Mouse (Mus musculus) CH12.LX (cell line): Measurements from ENCODE around the gene Cstb. TPM values are rescaled to one million over a fixed set of nuclear protein-coding genes. Genes with fewer than 3 reads are reported as not detected.

ENCODE experiments used
- DNase-seq: peaks from one replicate; pipeline ENCODE4 v3.0.0-alpha.2; 2013; ENCODE audit errors: extremely low read depth
- H3K27ac ChIP-seq: 2 replicates; pipeline ENCODE4 v1.5.1; 2012; ENCODE audit warnings: low read depth, mild to moderate bottlenecking, control low read depth, moderate library complexity; ENCODE audit not compliant: insufficient read depth
- H3K27me3 ChIP-seq: replicated peaks from 2 replicates; pipeline ENCODE3; 2012; ENCODE audit warnings: inconsistent platforms
- H3K36me3 ChIP-seq, 2 experiments: replicated peaks in 1 of 2; 2 replicates each; pipeline versions ENCODE3 to v1.6.1; 2012; ENCODE audit warnings: inconsistent platforms in 1 of 2, low read length in 1 of 2, mild to moderate bottlenecking in 1 of 2, mixed read lengths in 1 of 2, moderate library complexity in 1 of 2; ENCODE audit not compliant: control insufficient read depth in 1 of 2, insufficient read depth in 1 of 2
- H3K4me1 ChIP-seq, 2 experiments: 2 replicates each; pipeline ENCODE4 v1.6.1; 2012; ENCODE audit warnings: inconsistent platforms in 1 of 2, moderate library complexity in 1 of 2; ENCODE audit not compliant: insufficient read depth in 2 of 2, control insufficient read depth in 1 of 2
- H3K4me2 ChIP-seq: 2 replicates; pipeline ENCODE4 v1.6.1; 2012; ENCODE audit warnings: low read depth, mild to moderate bottlenecking, control low read depth; ENCODE audit not compliant: poor library complexity, insufficient read depth, severe bottlenecking
- H3K4me3 ChIP-seq, 3 experiments: fragments of 150-350 bp in 1 of 3; sonication (generic) in 1 of 3; replicated peaks in 1 of 3; 2 replicates each; pipeline versions ENCODE3 to v1.5.1; 2011 to 2012; ENCODE audit warnings: low read depth in 2 of 3, low read length in 2 of 3, mild to moderate bottlenecking in 2 of 3, moderate library complexity in 2 of 3, control low read depth in 1 of 3, improper control_type of control experiment in 1 of 3, inconsistent platforms in 1 of 3, mixed read lengths in 1 of 3; ENCODE audit not compliant: poor library complexity in 1 of 3
- H3K79me2 ChIP-seq: replicated peaks from 2 replicates; pipeline ENCODE4 v1.6.1; 2012; ENCODE audit warnings: mild to moderate bottlenecking, moderate library complexity; ENCODE audit not compliant: control insufficient read depth, poor library complexity, insufficient read depth, severe bottlenecking; ENCODE audit errors: extremely low read depth
- H3K9ac ChIP-seq: 2 replicates; pipeline ENCODE4 v1.6.1; 2012; ENCODE audit warnings: low read depth, mild to moderate bottlenecking, control low read depth, moderate library complexity; ENCODE audit not compliant: insufficient read depth
- H3K9me3 ChIP-seq: replicated peaks from 2 replicates; pipeline ENCODE3; 2012; ENCODE audit warnings: low read length, inconsistent platforms, mixed read lengths
- CHD1 ChIP-seq: IDR thresholded peaks from 2 replicates; pipeline ENCODE4 v1.6.1; 2012; ENCODE audit warnings: low read depth, low read length, improper control_type of control experiment, inconsistent platforms
- ELF1 ChIP-seq: IDR thresholded peaks from 2 replicates; pipeline ENCODE4 v1.6.1; 2014; ENCODE audit warnings: low read depth, mild to moderate bottlenecking, inconsistent platforms, low read length, improper control_type of control experiment
- EP300 ChIP-seq: IDR thresholded peaks from 2 replicates; pipeline ENCODE4 v1.6.1; 2011; ENCODE audit warnings: low read length, improper control_type of control experiment
- GABPA ChIP-seq: IDR thresholded peaks from 2 replicates; pipeline ENCODE4 v1.6.1; 2012; ENCODE audit warnings: low read depth, low read length, improper control_type of control experiment, inconsistent platforms; ENCODE audit not compliant: insufficient replicate concordance
- IRF4 ChIP-seq: IDR thresholded peaks from 2 replicates; pipeline ENCODE4 v1.6.1; 2014; ENCODE audit warnings: low read depth, mild to moderate bottlenecking, inconsistent platforms, low read length, improper control_type of control experiment
- JUND ChIP-seq: conservative IDR thresholded peaks from 2 replicates; pipeline ENCODE4 v1.6.1; 2011; ENCODE audit warnings: low read depth, low read length, improper control_type of control experiment
- KAT2A ChIP-seq: IDR thresholded peaks from 2 replicates; pipeline ENCODE4 v1.6.1; 2012; ENCODE audit warnings: low read length, improper control_type of control experiment, inconsistent platforms; ENCODE audit not compliant: insufficient replicate concordance
- MAFK ChIP-seq: IDR thresholded peaks from 2 replicates; pipeline ENCODE4 v1.6.1; 2011; ENCODE audit warnings: low read length, improper control_type of control experiment; ENCODE audit not compliant: insufficient replicate concordance
- MAZ ChIP-seq: IDR thresholded peaks from 2 replicates; pipeline ENCODE4 v1.6.1; 2012; ENCODE audit warnings: low read depth, mild to moderate bottlenecking, inconsistent platforms, low read length, improper control_type of control experiment, moderate library complexity
- MEF2A ChIP-seq: IDR thresholded peaks from 2 replicates; pipeline ENCODE4 v1.6.1; 2014; ENCODE audit warnings: low read depth, mild to moderate bottlenecking, inconsistent platforms, low read length, improper control_type of control experiment, borderline replicate concordance
- MXI1 ChIP-seq: IDR thresholded peaks from 2 replicates; pipeline ENCODE4 v1.6.1; 2011; ENCODE audit warnings: mild to moderate bottlenecking, low read depth, low read length, improper control_type of control experiment
- PAX5 ChIP-seq: IDR thresholded peaks from 2 replicates; pipeline ENCODE4 v1.6.1; 2012; ENCODE audit warnings: low read length, inconsistent platforms, mixed read lengths
- POLR2A ChIP-seq: IDR thresholded peaks from 2 replicates; pipeline ENCODE4 v1.6.1; 2011; ENCODE audit warnings: low read depth, mild to moderate bottlenecking, improper control_type of control experiment, low read length
- USF1 ChIP-seq: IDR thresholded peaks from 2 replicates; pipeline ENCODE4 v1.6.1; 2014; ENCODE audit warnings: low read depth, mild to moderate bottlenecking, inconsistent platforms, low read length, improper control_type of control experiment
- ZC3H11A ChIP-seq: IDR thresholded peaks from 2 replicates; pipeline ENCODE4 v1.6.1; 2012; ENCODE audit warnings: low read depth, mild to moderate bottlenecking, inconsistent platforms, low read length, improper control_type of control experiment
- ZMIZ1 ChIP-seq: IDR thresholded peaks from 2 replicates; pipeline ENCODE4 v1.6.1; 2012; ENCODE audit warnings: low read depth, mild to moderate bottlenecking, inconsistent platforms, low read length, improper control_type of control experiment
- ZNF384 ChIP-seq: IDR thresholded peaks from 2 replicates; pipeline ENCODE4 v1.6.1; 2012; ENCODE audit warnings: low read depth, low read length, improper control_type of control experiment, inconsistent platforms
- dilution Hi-C: fragments of 300-500 bp; cut with MboI; formaldehyde crosslinking; loops from 2 replicates; pipeline ENCODE4 v1.14.3; 2020; ENCODE audit warnings: low sequenced_read_pairs; ENCODE audit not compliant: extremely low pct_unique_long_range_greater_than_20kb, extremely low pct_ligation_motif_present
- in situ Hi-C: fragments of 300-500 bp; cut with MboI; formaldehyde crosslinking; loops from 3 replicates; pipeline ENCODE4 v1.14.3; 2019; ENCODE audit warnings: low sequenced_read_pairs, low pct_ligation_motif_present, low pct_unique_long_range_greater_than_20kb, mixed read lengths
- polyA plus RNA-seq: library from polyadenylated mRNA; unstranded; fragments of >175 nt; gene quantifications from 2 replicates; pipeline ENCODE4 v1.2.1, GENCODE M21; 2012; ENCODE audit warnings: low read depth; ENCODE audit not compliant: insufficient read length
- total RNA-seq, 2 experiments: library from RNA; depleted of rRNA; stranded (reverse); fragments of 300-350 nt in 1 of 2; fragments of >200 nt in 1 of 2; gene quantifications; 2 replicates each; pipeline ENCODE4 v1.2.3; 2012 to 2014

The Cstb gene
- total and polyA plus RNA-seq, 3 experiments: 139 to 226 (median 194) TPM

DNA sequence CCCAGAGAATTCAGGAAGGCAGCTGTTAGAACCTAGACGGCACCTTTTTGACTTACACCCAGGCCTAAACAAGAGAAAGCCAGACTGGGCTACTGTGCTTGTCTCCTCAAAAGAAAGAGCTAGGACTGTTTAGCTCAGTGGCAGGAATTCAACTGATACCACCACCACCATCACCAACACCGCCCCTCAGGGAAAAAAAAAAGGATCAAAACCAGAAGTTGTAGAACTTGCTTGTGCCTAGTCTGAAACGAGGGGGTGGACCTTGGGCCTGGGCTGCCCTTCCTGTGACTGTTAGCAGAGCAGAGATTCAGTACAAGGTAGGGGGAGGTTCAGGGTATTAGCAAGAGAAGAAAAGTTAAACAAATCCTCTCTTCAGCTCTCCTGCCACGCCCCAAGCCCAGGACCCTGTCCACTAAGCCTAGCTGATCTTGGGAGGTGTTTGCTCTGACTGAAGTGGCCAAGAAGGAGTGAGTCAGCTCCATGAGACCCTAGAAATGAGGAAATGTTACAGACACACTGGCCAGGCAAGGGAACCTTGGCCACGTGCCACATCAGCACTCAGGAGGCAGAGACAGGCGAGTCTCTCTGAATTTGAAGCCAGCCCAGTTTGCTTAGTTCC, 757 bp downstream of the Cstb start:
- no peak for TF ChIP-seq IRF4
- no peak for TF ChIP-seq MXI1
- 0 out of 2 replicates have a peak, but pooled peaks have one; percentile 45 for TF ChIP-seq CHD1
- TF ChIP-seq USF1: no peak

DNA sequence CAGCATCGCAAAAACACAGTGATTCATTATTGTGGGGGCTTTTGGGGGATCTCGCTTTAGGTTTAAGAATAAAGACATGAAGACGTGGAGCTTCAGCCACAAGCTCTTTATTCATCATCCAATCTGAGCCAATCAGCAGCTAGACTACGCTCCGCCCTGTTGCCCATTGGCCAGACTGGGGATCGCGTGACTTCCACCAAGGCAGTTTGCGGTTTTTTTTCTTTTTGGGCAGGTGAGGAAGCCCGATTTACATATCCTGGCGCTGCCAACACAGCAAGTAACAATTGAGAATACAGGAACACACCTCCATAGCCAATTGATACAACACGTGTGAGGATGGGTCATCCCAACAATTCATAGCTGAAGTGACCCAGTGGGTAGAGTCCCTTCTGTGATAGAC, 2.6 kb downstream of the Cstb start:
- H3K9ac ChIP-seq: no peak overlapping the region
- in situ Hi-C loops: no loop called here
- H3K79me2 ChIP-seq: no peaks in the 10 kb centered on the region
- no peak for TF ChIP-seq ZNF384
- TF ChIP-seq POLR2A: no peak
- no peak for TF ChIP-seq EP300
- TF ChIP-seq ZMIZ1: no peak
- no peak for TF ChIP-seq JUND
- TF ChIP-seq ZC3H11A: no peak
- TF ChIP-seq MAZ: no peak
- H3K36me3 ChIP-seq: peaks cover 18 to 28% of the 10 kb centered on the region in 2 experiments
- DNase-seq: no peak
- H3K4me3 ChIP-seq: no peak overlapping the region
- H3K27ac ChIP-seq: no peak overlapping the region
- H3K9me3 ChIP-seq: no peaks in the 10 kb centered on the region
- H3K4me2 ChIP-seq: no peak overlapping the region
- peaks cover 11 to 53% of the 10 kb centered on the region in 2 experiments for H3K4me1 ChIP-seq
- dilution Hi-C loops: no loop called here
- H3K27me3 ChIP-seq: no peaks in the 10 kb centered on the region

More for the DNA sequence above, 757 bp downstream of the Cstb start:
- Histone ChIP-seq H3K9me3 (no peaks in the 10 kb centered on the region), H3K4me2 (peak overlapping the region; percentile 58), H3K4me1 (peaks cover 11 to 68% of the 10 kb centered on the region in 2 experiments), H3K9ac (peak overlapping the region; percentile 44), H3K4me3 (peak overlapping the region; percentile 71 to 95 (median 80)), H3K36me3 (peaks cover 18 to 25% of the 10 kb centered on the region in 2 experiments), H3K27me3 (no peaks in the 10 kb centered on the region), H3K79me2 (no peaks in the 10 kb centered on the region), H3K27ac (no peak overlapping the region)
- DNase-seq: no peak
- dilution Hi-C loops: no loop called here
- in situ Hi-C loops: no loop called here

DNA sequence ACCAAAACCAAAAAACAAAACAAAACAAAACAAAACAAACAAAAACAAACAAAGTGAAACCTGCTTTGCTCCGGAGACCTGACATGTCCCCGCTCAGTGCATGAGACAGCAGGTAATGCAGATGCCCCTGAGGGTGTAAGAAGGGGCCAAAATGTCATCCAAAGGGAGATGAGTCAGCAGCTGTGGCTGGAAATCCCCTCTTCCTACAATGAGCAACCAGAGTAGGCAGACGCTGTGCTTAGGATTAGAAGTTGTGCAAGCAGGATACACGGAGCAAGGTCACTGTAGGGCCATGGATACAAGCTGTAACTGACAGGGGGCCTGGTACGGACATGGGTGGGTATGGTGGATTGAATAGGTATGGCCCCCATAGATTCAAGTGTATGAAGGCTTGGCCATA, 3.7 kb downstream of the Cstb start:
- dilution Hi-C loops: no loop called here
- no peaks in the 10 kb centered on the region for H3K9me3 ChIP-seq

More for the DNA sequence above, 3.7 kb downstream of the Cstb start:
- Histone ChIP-seq H3K36me3 (peaks cover 18 to 28% of the 10 kb centered on the region in 2 experiments), H3K4me3 (no peak overlapping the region)
- in situ Hi-C loops: no loop called here
- DNase-seq: peak; percentile 64
- TF ChIP-seq IRF4 (peak; percentile 35; the same call in 1 of the 2 replicates), KAT2A (no peak), PAX5 (no peak), ZMIZ1 (no peak), ZC3H11A (no peak), GABPA (no peak), EP300 (0 out of 2 replicates have a peak, but pooled peaks have one; percentile 36), ELF1 (no peak), MAFK (peak; percentile 82), POLR2A (no peak), MEF2A (no peak), ZNF384 (no peak), JUND (no peak; the same call in 1 of the 2 replicates)
- TF ChIP-seq, all 38 proteins: peak for 3
- no peak overlapping the region for H3K9ac ChIP-seq
- H3K4me2 ChIP-seq: no peak overlapping the region
- no peaks in the 10 kb centered on the region for H3K27me3 ChIP-seq
- H3K79me2 ChIP-seq: no peaks in the 10 kb centered on the region
- H3K27ac ChIP-seq: no peak overlapping the region
- peaks cover 11 to 45% of the 10 kb centered on the region in 2 experiments for H3K4me1 ChIP-seq
